In genomic region chr6:124447356-124447755, GRCm38 (mm10) we compare ENCODE assay signal across 32 mouse cellular contexts. TPM values are rescaled to one million over a fixed set of nuclear protein-coding genes. Genes with fewer than 3 reads are reported as not detected.
"Had no signal": no experiment of that assay in that cellular context is flagged by ENCODE, and none has a peak within 500 bp of the region (broad histone marks: within the 10 kb centered on the region; RNA-seq: fewer than 3 reads in every experiment).

No protein-coding gene starts in this region.

- H3K4me2 ChIP-seq: limb, embryonic 12.5 days; limb, embryonic 13.5 days; limb, embryonic 15.5 days; liver, embryonic 11.5 days; liver, embryonic 12.5 days; liver, embryonic 13.5 days; liver, embryonic 15.5 days; lung, embryonic 14.5 days; lung, embryonic 15.5 days; midbrain, embryonic 12.5 days; midbrain, embryonic 13.5 days; neural tube, embryonic 12.5 days had no signal

- H3K4me3 ChIP-seq: limb, embryonic 10.5 days; limb, embryonic 12.5 days; limb, embryonic 13.5 days; limb, embryonic 15.5 days; liver, embryonic 12.5 days; liver, embryonic 13.5 days; liver, embryonic 15.5 days; lung, embryonic 15.5 days; megakaryocyte, embryonic 14.5 days; midbrain, embryonic 10.5 days; midbrain, embryonic 12.5 days; midbrain, embryonic 13.5 days; myocyte; neural tube, embryonic 12.5 days had no signal

- H3K4me1 ChIP-seq: limb, embryonic 10.5 days; limb, embryonic 12.5 days; limb, embryonic 13.5 days; limb, embryonic 15.5 days; lung, embryonic 15.5 days; midbrain, embryonic 12.5 days; midbrain, embryonic 13.5 days; neural tube, embryonic 12.5 days had no signal

- H3K9ac ChIP-seq: limb, embryonic 12.5 days; limb, embryonic 13.5 days; limb, embryonic 15.5 days; liver, embryonic 12.5 days; liver, embryonic 13.5 days; liver, embryonic 14.5 days; liver, embryonic 15.5 days; liver, postnatal 0 days; lung, embryonic 14.5 days; lung, embryonic 15.5 days; midbrain, embryonic 12.5 days; midbrain, embryonic 13.5 days; neural tube, embryonic 12.5 days had no signal

- ATAC-seq: liver, embryonic 12.5 days; liver, postnatal 0 days; lung, postnatal 0 days; midbrain, embryonic 13.5 days; midbrain, embryonic 16.5 days had no signal

- H3K9me3 ChIP-seq: limb, embryonic 10.5 days; limb, embryonic 12.5 days; limb, embryonic 13.5 days; limb, embryonic 15.5 days; liver, embryonic 12.5 days; liver, embryonic 13.5 days; liver, embryonic 15.5 days; lung, embryonic 15.5 days; megakaryocyte, embryonic 14.5 days; midbrain, embryonic 10.5 days; midbrain, embryonic 12.5 days; midbrain, embryonic 13.5 days; neural tube, embryonic 12.5 days had no signal

- H3K36me3 ChIP-seq: limb, embryonic 10.5 days; limb, embryonic 12.5 days; limb, embryonic 13.5 days; limb, embryonic 15.5 days; liver, embryonic 12.5 days; liver, embryonic 13.5 days; liver, embryonic 15.5 days; lung, embryonic 15.5 days had no signal

- H3K27ac ChIP-seq: limb, embryonic 10.5 days; limb, embryonic 12.5 days; limb, embryonic 13.5 days; limb, embryonic 15.5 days; liver, embryonic 12.5 days; liver, embryonic 13.5 days; liver, embryonic 14.5 days; liver, embryonic 15.5 days; lung, embryonic 15.5 days; macrophage; midbrain, embryonic 10.5 days; midbrain, embryonic 12.5 days; midbrain, embryonic 13.5 days; neural tube, embryonic 12.5 days had no signal

- H3K27me3 ChIP-seq: limb, embryonic 12.5 days; limb, embryonic 13.5 days; limb, embryonic 15.5 days; liver, embryonic 12.5 days; liver, embryonic 13.5 days; liver, embryonic 15.5 days; lung, embryonic 15.5 days; megakaryocyte, embryonic 14.5 days; midbrain, embryonic 12.5 days; midbrain, embryonic 13.5 days; neural tube, embryonic 12.5 days had no signal

- DNase-seq: left cerebral cortex, postnatal 4 days; liver; liver, embryonic 13.5 days; liver, postnatal 0 days; lung, adult 18-20 months; lung, adult 2 months; lung, embryonic 14.5 days; lung, postnatal 10 days; lung, postnatal 14 days; lung, postnatal 36 days; lung, postnatal 4 days; midbrain, embryonic 14.5 days had no signal

RNA-seq across cellular contexts. Expression of gene Clstn3, which starts 17.2 kb away (rescaled TPM):
- total RNA-seq: monocyte, adult 5-6 weeks had no signal

RNA-seq across cellular contexts. Expression of gene C1rl, which starts 45.6 kb away (rescaled TPM):
- total RNA-seq: midbrain, postnatal 0 days had no signal
